Mouse (Mus musculus) embryo, embryonic 9.5 days (tissue): ENCODE measurements at regions not wholly inside any gene's neighbourhood (a gene's known extent, or its start where the extent isn't known, plus 50 kb on each side); places are given as distances from the start of the nearest gene placed in this dataset.
A peak's percentile ranks its signal among the peaks of the same experiment; 100 is the strongest.
"Not testable (repeated sequence)": the region's sequence is repeated elsewhere in the genome, so short reads cannot be mapped to it uniquely, and the experiment has no call there.

ENCODE experiments used
- DNase-seq: peaks from one replicate; pipeline ENCODE4 v3.0.0-alpha.2; 2017; ENCODE audit errors: extremely low spot score

DNA sequence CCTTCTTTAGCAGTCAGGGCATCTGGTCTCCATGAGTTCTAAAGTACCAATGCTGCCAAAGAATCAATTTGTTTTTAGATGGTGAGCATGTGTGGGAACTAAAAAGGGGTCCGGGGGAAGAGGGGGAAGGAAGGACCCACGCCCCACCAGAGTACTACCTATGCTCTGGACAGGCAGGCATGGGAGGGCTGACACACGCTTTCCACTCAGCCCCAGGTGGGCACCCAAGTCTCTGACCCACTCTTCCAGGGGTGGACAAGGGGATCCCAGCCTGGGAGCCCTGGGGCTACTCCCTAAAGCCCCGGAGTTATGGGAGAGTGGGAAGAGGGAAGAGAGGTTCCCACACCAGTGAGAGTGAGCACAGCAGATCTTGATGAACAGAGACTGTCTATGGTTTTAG is 1446.9 kb downstream of the Zfp704 start:
- no peak for DNase-seq

DNA sequence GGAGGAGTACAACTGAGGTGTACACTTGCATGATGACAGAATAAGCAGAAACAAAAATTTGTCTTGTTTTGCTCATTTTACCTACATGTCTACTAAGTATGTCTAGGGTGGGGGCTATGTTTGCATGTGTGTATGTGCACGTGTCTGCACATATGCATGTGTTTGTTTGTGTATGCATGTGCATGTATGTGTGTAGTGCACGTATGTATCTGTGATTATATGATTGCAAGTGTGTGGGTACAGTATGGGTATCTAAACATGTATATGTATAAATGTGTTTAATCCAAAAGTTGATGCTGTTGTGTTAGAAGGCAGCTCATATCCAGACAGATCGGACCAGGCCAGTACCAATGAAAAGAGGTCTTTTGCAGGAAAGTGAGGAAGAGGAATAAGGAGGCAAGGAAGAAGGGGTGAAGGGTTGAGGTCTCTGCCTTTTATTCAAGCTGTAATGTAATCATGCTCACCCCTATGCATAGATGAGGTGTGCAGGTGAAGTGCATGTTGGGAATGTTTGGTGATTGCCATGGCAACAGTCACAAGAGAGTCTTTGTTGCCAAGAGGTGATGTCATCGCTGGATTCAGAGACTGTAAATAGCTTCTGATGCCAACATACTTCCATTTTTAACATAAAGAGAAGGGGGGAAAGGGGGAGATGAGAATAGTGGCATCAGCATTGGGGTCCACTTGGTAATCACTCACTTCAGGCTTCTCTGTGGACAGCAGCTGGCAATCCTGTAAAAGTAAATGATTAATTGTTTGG is 1447.7 kb downstream of the Zfp704 start:
- DNase-seq: no peak

DNA sequence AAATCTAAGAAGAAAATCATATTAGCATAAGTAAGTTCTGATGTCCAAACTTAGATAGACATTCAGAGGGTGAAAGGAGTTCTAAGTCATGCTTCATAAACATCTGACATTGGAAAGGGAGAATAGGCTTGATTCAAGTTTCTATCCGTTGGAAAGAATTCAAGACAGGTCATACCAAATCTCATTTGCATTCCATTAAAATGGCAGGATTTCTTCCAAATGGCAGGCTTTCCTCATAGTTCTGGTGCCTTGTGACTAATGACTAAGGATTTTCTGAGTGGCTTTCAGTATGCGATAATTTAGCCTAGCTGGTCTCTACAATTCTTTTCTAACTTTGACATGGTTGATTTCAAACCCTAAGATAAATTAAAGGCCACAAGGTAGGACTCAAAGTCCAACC is 1466.9 kb downstream of the Zfp704 start:
- no peak for DNase-seq

DNA sequence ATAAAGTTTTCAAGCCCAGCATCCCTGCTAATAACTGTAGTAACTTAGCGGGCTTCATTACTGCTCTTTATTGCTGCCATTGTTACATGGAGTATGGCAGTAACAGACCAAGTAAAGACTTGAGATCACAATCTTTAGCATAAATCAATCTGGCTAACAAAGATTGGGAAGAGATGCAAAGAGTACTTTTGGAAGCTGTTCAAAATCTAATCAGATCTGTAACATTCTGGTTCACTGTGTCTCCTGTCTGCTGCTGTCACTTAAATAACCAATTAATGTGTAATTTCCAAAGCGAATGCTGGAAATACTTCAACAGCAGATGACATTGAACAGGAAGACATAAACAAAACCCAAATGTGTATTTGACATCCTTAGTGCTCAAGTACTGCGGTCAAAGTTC is 1467.7 kb downstream of the Zfp704 start:
- DNase-seq: no peak

DNA sequence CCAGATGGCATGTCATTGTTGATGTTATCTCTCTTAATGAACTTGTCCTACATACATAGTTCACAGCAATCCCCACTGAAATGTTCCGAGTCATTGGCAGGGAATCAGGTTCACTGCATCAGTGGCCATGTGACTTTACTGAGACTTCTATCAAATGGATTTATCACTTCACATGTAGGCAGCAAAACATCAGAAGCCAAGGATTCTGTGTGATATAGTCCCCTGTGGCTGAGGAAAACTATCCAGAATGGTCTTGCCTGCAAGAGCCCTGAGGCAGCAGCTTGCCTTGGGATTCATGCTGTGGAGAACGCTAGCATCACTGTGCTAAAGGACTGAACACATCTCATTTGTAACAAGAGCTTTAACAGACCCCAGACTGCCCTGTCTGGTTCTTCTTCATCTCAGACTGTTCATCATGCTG is 1468.2 kb downstream of the Zfp704 start:
- DNase-seq: no peak

DNA sequence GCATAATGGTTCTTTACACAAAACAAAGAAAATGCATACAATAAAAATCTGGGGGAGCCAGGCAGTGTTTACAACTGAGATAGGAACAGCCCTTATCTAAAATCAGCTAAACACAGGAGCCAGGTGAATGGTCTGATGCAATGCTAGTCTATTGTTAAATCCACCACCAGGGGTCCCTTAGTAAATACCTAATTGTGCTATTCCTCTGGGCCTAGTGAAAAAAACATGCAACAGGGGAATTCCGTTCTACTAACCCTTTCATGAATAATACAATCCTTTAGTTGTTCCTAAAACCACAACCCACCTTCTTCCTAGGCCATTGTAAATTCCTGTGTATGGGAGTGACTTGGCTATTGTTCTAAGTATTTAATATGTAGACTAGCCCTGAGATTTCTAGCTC is 1486.2 kb downstream of the Zfp704 start:
- not testable (repeated sequence) for DNase-seq

DNA sequence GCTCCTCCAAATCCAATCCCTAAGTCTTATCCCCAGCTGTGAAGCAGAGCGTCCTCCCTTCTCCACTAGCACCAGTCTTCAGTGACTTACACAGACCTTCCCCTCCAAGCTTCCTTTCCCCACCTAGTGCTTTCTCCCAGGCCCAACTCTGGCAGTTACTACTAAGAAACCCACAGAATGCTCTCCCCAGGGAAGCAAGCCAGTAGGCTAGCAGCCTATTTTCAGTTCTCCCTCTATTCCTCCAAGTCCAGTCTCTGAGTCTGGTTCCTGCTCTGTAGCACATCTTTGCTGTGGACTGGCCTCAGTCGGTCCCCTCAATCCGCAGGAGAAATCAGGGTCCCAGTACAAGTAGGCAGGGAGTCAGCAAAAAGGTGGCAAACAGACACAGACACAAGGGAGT is 1486.7 kb downstream of the Zfp704 start:
- DNase-seq: no peak

DNA sequence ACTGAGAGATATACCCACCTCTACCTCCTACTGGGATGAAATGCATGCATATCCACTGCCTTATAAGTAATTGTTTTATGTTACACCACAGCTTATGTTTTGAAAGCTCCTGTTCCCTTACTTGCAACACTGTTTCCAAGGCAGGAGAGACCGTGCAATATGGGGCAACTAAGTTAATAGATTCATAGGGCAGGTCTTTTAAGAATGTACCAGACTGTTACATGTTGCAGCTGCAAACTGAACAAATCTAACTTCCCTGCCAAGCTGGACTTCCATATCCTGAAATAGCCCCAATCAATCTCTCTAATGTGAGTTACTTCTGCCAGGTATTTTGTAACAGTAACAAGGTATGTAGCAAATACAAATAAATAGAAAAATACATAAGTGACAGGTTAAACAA is 1478.0 kb upstream of the 1700008P02Rik start:
- no peak for DNase-seq

DNA sequence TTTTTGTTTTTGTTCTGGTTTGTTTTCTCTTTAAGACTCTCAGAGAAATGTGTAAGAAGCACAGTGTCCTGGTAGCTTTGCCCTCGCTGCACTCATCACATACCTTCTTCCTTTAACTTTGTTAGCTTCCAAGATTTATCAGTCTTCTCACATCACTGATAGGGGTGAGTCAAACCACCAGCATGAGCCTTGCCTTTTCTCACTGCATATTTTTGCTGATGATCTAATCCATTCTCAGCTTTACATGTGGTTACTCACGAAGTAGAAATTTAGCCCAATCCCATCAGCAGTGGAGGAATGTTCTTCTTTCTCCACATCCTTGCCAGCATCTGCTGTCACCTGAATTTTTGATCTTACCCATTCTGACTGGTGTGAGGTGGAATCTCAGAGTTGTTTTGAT is 1464.5 kb upstream of the 1700008P02Rik start:
- no peak for DNase-seq

DNA sequence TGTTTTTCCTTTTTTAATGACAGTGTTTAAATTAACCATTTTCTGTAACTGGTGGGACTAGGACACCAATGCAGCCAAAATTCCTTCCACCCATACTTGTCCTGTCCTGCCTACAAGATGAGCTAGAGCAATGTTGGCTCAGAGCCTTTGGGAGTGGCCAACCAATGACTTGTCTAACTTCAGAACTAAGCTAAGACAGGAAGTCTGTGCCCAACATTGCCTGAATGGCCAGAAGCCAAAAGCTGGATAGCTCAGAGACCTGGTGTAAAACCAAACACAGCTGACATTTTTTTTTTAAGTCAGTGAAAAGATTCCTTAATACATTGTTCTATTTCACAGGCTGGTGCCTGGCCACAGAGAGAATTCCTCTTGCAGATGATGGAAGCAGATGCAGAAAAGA is 1433.5 kb upstream of the 1700008P02Rik start:
- DNase-seq: no peak

DNA sequence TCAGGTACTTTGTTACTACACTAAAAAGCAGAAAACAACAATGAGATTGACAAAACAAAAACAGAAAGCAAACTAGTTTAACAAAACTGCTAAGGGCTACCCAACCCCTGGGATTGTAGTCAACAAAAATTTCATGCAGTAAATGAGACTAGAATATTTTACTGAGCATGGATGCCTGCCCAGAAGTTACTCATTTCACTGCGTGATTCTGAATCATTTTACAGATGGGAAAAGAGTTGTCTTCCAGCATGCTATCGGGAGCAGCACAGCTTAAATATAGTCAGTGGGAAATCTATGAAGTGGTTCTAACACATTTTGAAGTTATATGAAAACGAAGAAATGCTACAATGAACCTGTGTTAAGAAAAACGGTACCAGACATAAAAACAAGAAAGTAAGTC is 1430.9 kb upstream of the 1700008P02Rik start:
- no peak for DNase-seq

DNA sequence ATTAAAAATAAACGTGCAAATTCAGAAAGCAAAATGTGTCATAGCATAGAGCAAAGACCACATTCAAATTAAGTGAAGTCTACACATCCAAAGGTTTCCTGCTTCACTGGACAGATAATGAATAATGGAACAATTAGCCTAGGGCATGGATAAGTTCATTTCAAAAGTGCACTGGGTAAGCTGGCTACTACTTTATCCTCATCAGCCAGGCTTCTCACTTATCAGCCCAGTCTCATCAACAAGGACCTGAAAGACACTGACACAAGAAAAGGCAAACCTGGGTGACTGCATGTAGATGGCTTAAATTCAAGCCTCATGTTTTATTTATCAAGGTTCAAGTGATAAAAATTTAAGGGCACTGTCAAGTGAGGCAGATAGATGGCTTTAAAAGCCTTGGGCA is 1429.5 kb upstream of the 1700008P02Rik start:
- DNase-seq: no peak

DNA sequence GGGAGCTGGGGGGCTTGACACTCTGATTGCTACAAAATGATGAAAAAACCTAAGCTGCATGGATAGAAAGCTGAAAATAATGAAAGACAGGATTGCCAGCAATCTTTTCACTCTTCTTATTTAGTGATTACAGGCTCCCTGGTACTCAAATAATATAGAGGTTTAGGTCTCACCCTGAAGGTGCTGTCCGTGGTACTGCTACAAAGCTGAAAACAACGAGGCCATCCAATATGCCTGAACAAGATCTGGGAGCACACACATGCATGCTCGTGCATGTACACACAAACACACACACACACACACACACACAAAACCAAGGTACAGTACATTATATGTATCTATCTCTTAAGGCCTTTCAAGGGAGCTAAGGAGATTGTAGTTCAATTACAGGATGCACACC is 1426.1 kb upstream of the 1700008P02Rik start:
- peak; percentile 10 for DNase-seq

DNA sequence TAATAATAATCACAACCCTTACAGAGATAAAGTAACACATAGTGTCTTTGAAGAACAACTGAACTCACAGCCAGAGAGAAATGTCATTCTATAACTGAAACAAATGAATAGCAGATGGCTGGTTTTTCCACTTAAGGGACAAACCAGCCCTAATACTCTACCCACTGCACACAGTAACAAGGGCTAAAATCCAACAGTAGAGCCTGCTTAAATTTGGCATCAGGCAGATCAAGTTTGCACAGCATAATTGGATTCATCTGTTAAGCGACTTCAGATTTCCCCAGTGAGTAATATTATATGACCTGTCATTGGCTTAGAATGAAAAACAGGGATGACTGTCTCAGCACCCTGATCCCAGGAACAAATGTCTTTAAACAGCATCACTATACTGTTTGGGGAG is 1416.5 kb upstream of the 1700008P02Rik start:
- DNase-seq: no peak

DNA sequence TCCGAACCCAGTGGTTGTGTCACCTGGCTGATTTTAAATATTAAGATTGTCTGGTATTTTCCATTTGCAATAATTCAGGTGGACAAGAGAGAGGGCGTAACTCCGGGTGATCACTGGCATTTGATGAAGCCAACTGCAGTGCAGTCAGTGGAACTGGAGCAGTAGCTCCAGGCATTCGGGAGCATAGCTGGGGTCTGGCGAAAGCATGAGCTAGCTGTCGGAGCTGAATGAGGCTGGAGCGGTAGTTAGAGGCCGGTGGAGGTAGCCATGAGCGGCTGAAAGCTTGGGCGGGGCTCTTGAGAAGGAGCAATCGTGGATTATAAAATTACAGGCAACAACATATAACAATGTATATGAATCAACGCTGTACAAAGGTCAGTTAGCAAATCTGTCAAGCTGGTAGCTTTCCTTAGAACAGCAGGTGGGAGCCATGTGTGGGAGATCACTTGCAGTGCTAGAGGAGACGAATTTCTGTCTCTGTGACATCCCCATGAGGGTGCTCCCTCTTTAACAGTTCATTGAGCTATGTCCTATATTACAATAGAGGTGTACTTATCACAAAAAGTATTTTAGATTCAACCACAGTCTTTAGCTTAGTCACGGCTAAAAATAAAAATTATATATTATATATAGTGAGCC is 1415.0 kb upstream of the 1700008P02Rik start:
- DNase-seq: no peak

DNA sequence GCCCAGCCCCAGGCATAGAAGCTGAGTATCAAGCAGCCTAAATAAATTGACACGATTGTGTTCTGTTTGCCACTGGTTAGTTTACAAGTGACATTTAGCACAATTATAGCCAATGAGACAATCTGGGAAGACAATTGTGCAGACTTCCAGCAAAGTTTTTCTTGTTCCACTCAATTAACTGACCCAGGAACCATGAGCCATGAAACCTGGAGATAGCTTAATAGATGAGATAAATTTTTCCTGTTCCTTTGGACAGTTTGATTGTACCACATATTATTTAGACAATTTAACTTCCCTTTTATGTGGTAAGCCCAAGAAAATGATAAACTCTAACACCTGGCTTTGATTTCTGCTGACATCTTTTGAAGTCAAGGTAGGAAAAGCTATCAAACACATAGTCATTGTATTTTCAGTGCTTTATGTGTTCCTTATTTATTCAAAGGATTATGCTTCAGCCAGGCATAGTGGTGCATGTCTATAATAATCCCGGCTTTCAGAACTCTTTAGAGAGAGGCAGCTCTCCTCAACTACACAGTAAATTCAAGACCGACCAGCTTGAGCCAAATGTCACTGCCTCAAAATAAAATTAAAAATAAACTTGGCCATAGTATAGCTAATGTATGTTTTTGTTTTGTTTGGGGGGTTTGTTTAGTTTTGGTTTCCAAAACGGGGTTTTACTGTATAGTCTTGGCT is 1406.2 kb upstream of the 1700008P02Rik start:
- no peak for DNase-seq

DNA sequence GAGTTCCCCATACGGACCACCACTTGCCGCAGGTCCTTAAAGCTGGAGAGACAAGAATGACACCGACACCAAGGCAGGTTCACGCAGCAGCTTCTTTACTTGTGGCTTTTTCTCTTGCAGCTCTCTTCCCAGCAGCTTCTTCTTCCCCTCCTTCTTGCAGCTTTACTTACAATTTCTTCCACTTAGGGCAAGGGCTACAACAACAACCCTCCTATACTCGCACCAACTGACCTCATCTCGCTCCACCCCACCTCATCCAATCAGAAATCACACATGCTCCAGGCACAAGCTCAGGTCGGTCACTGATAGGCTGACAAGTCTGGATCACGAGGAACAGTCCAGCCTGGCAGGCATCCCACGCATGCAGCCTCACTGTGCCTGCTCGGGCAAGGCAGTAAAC is 1402.4 kb upstream of the 1700008P02Rik start:
- DNase-seq: no peak

DNA sequence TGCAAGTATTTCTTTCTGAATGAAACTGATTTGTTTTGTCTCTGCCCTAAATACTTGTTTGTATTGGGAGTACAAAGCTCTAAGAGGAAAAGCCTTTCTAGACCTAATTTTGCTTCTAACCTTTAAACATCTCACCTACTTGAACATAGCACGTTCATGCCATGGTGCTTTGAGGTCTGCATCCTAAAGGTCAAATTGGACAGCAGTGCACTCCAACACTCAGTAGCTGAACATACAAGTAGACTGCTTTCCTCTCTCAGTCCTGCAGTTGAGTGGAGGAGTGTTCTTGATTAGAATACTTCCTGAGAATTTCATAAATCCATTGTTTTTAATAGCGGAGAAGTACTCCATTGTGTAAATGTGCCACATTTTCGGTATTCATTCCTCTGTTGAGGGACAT is 1397.2 kb upstream of the 1700008P02Rik start:
- DNase-seq: no peak

DNA sequence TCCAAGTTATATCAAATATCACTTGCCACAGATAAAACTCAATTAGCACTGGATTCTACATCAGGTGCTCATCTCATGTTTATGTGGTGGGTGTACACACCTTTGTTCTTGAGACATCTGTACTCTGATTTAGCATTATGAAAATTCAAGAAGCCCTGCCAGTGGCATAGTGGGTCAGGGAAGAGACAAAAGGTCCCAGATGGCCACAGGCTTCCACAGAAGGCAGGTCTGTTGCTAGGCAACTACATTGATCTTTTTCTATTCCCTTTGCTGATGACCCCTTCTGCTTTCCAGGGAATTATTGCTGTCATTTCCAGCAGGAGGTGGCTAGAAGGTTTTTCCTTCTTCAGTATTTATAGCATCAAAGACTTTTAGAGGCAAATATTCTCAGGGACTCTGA is 1396.7 kb upstream of the 1700008P02Rik start:
- DNase-seq: peak; percentile 11

DNA sequence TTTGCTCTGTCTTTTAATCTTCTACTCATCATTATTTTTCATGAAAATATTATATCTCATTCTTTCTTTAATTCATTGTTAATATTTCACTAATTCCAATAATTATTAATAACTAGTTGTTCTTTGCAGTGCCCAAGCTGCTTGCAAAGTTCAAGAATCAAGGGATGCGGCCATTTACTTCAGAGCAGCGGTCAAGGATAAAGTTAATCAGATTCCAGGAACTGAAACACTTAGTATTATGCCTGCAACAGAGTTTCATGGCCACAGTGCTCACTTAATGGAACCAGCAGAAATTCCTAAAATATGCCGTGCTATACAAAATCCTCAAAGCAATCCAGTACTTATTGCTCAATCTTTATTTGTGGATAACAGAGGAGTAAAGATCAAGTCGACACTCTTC is 1389.7 kb upstream of the 1700008P02Rik start:
- no peak for DNase-seq

DNA sequence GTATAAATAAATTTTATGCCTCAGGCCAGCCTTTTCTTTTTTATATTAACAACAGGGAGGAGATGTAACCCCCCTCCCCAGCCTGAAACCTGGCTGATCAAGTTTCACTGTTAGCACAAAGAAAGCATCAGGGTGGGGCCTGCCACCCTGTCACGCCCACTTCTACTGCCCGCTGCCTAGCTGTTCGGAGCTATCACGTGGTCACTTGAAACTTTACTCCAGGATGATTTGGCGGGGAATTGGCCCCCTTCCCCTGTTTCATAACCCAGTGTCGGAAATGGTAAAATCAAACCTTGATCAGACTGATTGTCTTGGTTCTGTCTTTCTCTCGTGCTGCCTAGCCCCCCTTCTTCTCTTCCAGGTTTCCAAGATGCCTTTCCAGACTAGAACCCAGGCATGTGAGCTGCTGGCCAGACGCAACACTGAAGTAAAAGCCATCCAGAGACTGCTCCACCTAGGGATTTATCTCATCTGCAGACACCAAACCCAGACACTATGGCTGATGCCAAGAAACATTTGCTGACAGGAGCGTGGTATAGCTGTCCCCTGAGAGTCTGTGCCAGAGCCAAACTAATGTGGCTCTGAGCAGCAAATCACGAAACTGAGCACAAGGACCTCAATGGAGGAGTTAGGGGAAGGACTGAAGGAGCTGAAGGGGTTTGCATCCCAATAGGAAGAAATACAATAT is 1386.6 kb upstream of the 1700008P02Rik start:
- DNase-seq: no peak

DNA sequence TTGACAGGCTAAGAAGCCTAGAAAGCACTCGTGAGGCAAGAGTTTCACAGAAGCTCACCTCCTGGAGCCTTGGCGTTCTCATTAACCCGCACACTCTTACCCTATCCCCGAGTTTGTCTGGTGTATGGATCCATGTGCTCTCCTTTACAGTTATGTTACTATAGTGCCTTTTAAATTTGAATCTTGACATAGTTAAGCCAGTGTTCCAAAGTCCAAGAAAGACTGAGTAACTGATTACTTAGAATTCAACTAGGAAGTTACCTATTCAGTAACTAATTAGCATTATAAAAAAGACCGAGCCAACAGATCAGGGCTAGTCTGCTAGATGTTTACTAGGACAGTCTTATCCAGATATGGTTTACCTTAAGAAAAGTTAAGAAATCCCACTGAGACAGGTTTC is 1386.0 kb upstream of the 1700008P02Rik start:
- no peak for DNase-seq
